Mouse (Mus musculus): ENCODE measurements around the gene Phldb1.

DNA sequence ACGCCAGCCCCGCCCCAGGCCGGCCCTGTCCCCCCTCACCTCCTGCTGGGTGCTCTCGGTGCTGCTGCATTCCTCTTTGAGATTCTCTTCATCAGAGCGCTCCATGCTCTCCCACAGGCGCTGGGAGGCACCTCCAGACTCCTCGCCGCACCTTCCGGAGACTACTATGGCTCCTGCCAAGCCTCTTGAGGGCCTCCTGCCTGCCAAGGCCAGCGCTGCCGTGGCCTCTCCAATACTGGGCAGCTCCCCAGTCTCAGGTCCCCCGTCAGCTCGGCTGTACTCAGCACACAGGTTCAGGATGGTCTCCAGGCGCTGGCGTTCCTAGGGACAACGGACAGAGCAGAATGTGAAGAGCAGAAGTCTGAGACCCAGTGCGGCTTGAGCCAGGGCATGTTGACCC is 23.4 kb downstream of the Phldb1 start:
- TF ChIP-seq POLR2A (IDR thresholded peaks at IDR 0.05; ENCODE audit: low read depth, low read length): no peak
- no peak for TF ChIP-seq CTCF (IDR thresholded peaks at IDR 0.05; ENCODE audit: extremely low read depth, insufficient read length, insufficient replicate concordance, low read depth, low read length)

Data from small intestine, adult 2 months (tissue).